Mouse (Mus musculus): ENCODE results near the gene Slc35d2.
"Not testable (repeated sequence)": the region's sequence is repeated elsewhere in the genome, so short reads cannot be mapped to it uniquely, and the experiment has no call there.

The Slc35d2 gene

DNA sequence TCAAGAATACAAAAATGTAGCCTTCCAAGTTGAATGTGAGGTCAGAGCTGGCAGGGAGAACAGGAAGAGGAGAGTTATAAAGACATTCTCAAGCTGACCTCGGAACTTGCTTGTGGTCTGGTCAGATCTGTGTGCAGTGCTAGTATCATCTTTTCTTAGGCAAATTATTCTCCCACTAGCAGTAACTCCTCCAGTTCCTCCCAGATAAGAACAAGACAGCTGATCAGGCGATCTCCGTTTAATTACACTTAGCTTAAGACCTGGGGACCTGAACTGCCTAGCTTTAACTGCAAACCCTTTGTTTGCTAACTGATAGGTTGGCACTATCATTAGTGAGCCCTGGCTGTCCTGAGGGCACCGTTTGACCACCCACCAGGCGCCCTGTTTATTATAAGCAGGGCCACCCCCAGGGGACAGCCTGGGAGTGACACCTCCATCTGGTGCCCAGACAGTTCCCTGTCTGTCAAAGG is 20.8 kb downstream of the Slc35d2 start:
- DNase-seq, result no peak

DNA sequence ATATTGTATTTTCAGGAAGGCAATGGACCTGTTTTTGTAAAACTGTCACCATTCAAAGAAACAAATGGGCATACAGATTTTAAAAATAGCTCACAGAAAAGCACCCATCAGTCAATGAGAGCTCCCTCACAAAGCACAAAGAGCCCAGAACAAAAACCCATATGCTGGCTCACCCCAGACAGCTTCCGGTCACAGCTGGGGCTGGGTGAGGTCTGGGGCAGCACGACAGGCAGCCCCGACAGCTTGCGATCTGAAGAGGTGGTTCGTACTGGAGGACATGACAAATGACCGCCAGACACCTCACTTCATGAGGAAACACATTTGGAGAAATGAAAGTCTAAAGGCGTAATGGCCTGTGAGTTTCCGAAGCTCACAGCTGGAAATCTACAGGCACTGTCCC is 21.6 kb downstream of the Slc35d2 start:
- DNase-seq, result no peak

DNA sequence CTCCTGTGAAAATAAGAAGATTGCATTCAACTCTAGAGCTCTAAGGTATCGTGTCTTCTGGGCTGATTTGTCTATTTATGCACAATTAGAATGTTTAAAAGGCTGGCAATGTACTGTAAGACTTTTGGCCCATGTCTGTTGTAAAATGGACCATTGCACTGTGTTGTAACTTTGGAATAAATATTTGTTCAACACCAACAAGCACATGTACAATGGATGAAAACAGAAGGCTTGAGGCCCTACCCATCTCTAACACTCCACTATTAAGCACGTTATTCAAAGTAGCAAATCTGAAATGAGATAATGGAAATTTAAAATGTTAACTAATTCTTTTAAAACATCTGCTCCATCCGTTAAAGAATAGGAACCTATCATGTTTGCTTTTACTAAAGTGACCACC is 22.1 kb downstream of the Slc35d2 start:
- DNase-seq, result no peak

GRCm38 (mm10) chr13:64105690-64106089 is 23.5 kb downstream of the Slc35d2 start:
- DNase-seq, result no peak

DNA sequence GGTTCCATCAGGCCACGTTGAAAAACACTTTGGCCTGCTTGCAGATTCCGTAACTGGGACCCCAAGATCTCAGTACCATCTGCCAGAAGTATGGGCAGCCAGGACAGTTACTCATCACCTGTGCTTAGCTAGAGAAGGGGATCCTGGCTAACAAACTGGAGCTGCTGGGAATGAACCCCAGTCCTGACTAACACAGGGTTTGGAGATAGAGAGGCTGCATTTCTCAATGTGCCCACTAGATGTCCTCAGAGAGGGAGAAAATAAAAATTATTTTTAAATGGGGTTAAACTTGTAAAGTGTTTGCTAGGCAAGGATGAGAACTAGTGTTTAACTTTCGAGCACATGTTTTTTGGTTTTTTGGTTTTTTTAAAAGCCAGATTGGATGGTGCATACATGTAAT is 29.0 kb downstream of the Slc35d2 start:
- peak; percentile 11 for DNase-seq

DNA sequence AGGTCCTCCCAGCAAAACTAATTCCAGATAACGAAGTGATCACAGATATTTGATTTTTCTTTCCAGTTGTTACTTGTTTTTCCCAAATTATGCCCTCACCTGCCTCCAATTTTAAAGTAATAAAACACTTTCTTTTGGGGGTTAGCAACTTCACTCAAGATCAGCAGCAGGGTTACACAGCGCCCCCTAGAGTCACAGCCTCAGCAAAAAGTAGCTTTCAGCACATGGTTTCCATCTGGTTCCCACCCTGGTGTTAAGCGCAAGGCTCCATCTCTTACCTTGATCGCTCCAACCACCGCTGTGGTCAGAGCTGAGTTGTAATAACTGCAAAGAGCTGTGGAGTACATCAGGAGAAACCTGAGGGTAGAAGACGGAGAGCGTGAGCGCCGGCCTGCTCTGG is 30.2 kb downstream of the Slc35d2 start:
- DNase-seq, result peak; percentile 38

GRCm38 (mm10) chr13:64093341-64093740 is 35.8 kb downstream of the Slc35d2 start:
- peak; percentile 42 for DNase-seq

DNA sequence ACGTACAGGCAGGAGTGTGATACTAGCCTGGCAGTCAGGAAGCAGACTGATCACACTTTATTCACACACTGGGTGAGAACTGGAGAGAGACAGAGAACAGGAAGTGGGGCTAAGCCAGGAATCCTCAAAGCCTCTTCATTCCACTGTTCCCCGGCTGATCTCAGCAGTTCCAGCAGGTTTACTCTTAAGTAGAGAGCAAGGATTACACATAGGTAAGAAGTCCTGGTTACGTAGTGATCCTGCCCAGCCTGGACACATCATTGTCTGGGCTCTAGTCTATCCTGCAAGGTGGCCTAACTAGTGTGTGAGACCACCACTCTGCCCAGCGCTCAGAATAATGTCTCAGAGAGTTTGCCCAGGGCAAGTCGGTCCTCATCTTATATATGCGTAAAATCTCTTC is 36.4 kb downstream of the Slc35d2 start:
- no peak for DNase-seq

- no peak for DNase-seq
Observed at GRCm38 (mm10) chr13:64092141-64092540, 37.0 kb downstream of the Slc35d2 start.

DNA sequence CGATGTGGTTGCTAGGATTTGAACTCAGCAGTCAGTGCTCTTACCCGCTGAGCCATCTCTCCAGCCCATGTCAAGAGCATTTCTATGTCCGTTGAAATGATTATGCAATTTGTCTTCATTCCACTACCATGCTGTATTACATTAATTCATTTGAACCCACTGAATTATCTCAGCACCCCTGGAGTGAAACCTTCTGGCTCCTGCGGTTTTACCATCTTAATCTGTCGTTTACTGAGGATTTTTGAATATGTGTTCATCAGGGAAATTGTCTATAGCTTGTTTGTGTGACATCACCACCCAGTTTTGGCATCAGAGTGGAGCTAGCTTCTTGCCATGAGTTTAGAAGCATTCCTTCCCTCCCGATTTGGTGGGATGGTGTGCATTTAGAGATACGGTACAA is 38.2 kb downstream of the Slc35d2 start:
- no peak for DNase-seq

GRCm38 (mm10) chr13:64090278-64090677 is 38.9 kb downstream of the Slc35d2 start:
- DNase-seq, result no peak

- DNase-seq, result no peak
Observed at GRCm38 (mm10) chr13:64089130-64089529, 40.0 kb downstream of the Slc35d2 start, which contains the start of gene Hsd17b3. Gene Hsd17b3 (minus strand): TSS chr13:64089230.

DNA sequence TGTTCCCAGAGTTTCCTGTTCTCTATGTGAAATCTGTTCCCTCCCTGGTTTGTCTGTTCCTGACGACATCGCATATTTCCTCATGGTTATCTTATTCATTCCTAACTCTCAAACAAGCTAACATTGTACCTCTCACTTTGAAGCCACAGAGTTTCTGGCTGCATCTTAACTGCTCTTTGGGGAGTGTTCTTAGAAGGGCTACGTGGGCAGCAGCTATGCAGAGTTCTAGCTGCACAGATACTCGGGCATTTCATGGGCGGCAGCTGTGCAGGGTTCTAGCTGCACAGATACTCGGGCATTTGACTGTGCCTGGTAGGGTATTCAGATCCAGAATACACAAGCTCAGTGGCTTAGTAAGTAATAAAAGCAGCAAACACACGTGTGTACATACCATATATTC is 41.1 kb downstream of the Slc35d2 start:
- DNase-seq, result no peak

GRCm38 (mm10) chr13:64086036-64086435 is 43.1 kb downstream of the Slc35d2 start:
- DNase-seq, result no peak

DNA sequence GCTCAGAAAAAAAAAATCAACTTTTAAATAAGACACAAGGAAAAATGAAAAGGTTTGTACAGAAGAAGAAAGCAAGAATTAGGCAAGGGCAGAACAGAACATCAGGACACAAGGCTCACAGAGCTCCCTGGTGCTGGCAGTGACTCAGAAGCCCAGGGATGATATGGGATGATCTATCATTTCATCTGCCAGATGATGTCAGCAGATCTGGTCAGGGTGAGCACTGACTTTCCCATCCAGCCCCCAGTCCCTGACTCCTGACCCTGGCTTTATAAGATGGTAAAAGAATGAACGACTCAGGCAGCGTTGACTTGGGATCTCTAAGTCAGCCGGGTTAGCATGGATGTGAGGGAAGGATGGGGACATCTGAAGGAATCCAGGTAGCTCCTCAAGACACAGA is 45.8 kb downstream of the Slc35d2 start:
- no peak for DNase-seq

DNA sequence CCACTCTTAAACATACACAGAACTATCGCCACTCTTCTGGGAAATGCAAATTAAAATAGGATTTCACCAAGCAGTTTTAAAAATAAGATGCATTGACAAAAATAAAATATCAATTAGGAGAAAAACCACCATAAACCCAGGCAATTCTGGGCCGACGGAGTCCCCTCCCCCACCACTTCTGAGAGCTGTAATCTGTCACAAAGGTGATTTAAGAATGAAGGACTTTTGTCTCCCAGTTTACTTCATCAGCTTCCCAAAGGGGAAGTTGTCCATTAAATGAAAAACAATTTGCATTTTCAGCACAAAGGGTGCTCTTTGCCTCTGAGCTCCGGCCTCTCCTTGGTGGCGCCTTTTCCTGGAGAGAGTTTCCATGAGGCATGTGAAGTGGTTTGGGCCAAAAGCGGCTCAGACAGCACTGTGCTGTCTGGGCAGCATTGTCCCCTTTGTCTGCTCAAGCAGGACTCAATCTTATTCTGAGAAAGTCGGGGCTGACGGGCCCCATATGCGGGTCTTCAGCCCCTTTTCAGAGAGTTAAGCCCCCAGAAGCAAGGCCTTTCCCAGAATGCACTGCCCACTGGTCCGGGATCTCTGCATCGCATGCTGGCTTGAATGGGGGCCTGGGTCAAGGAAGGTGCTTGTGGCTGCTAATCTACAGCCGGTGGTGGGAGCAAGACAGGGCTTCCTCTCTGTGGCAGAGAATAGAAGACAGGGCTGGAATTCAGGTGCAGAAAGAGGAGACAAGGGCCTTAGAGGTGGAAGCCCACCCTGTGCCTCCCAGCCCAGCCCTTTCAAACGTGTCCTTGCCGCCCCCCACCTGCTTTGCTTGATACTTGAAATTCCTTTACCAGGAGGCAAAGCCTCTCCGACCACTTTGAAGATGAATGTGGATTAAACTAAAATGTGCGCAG is 47.9 kb downstream of the Slc35d2 start:
- no peak for DNase-seq

DNA sequence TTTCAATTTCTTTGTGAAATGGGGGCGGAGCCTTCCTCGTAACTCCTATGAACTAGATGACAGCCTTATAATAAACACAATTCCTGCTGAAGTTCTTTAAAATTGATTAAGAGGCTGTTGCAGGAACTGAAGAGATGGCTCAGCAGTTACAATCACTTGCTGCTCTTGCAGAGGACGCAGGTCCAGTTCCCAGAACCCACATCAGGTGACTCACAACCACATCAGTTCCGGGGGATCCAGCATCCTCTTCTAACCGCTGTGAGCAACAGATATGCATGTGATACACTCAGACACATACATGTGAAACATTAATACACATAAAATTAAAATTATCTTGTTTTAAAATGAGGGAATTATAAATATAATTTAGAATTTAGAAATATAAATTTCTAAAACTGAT is 51.6 kb downstream of the Slc35d2 start:
- DNase-seq, result no peak

DNA sequence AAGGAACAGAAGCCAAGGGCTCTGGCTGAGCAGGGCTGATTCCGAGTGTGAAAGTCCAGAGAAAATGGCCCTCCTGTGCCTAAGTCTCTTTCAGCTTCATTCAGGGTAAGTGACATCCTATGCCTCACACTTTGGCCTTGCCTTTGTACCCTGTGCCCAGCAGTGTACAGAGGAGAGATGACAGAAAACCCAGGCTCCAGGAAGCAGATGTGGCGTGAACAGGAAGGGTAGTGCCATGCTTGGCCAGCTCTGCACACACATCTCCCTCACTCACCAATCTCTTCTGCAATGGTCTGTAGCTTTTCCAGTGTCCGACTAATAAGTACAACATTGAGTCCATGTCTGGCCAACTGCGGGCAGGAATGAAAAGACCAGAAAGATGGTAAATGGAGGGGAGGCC is 53.1 kb downstream of the Slc35d2 start:
- no peak for DNase-seq

GRCm38 (mm10) chr13:64066653-64067052 is 62.5 kb downstream of the Slc35d2 start:
- DNase-seq, result no peak

DNA sequence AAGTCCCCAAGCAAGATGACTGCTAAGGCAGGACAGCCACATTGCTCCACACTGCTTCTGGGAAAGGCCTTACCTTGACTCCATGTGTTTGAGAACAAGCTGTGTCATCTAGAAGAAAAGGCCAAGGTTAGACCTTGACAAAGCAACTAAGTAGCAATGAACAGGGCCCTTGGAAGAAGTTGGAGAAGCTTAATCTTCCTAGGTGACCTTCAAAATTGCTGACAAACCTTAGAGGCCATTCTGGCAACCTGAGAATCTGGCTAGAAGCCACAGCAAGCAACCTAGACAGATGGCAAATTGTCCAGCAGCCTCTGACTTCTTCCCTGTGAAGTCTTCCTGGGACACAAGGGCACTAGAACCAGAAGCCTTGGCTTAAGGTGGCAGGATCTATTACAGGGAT is 64.9 kb downstream of the Slc35d2 start:
- no peak for DNase-seq

DNA sequence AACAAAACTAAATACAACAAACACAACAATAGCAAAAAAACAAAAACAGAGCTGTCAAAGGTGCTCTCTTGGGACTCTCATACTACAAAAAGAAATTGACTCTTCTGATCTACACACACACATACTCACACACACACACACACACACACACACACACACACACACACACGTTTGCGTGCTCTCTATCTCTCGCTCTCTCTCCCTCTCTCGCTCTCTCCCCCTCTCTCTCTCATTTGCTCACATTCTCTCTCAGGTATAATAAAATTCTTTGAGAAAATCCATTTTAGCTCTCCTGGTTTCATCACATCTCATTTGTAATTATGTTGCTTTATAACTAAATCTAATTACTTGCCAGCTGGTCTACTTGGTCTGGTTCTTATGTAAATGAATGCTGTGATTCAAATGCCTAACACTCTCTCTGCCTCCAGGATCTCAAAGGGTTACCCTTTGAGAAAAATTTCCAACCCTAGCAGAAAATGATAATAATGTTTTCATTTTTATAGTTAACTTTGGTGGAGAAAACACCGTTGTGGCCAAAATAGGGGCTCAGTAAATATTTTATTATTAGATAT is 68.1 kb downstream of the Slc35d2 start:
- no peak for DNase-seq

DNA sequence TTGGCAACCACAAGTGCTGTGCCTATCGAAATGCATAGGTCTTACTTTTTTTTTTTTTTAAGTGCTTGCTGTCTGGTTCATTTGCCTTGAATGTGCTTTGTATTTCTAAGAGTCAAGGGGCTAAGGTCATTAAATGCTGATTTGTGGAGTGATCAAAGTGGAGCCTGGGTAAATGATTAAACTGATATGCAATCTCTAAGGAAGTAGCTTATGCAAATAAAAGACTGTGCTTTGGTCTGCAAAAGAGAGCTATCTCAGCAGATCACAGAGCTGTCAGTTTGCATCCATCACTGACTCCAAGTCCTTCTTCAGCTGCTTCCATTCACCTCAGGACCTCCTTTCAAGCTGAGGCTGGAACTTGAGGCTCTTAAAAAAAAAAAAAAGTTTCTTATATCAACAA is 75.2 kb downstream of the Slc35d2 start:
- no peak for DNase-seq

GRCm38 (mm10) chr13:64052281-64052680 is 76.9 kb downstream of the Slc35d2 start:
- not testable (repeated sequence) for DNase-seq

DNA sequence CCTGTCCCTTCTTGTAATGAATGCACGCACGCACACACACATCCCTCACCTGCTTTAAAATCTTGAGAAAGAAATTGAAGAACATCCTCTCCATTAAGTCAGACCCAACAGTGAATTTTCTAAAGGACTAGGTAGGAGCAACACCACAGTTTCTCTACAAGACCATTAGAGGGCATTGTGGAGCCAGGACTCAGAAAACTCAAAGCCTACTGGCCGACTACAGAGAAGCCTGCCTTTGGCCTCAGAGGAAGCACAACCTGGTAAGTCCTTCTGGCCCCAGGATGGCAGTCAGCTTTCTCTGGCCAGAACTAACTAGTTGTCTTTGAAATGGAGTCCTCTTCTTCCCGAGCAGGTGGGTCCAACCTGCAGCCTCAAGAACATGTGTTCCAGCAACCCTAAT is 78.3 kb downstream of the Slc35d2 start:
- no peak for DNase-seq

Data from thymus, postnatal 25 days (tissue).